Mouse (Mus musculus) lung, postnatal 0 days (tissue): ENCODE results near the gene Fam76b. TPM values are rescaled to one million over a fixed set of nuclear protein-coding genes. Genes with fewer than 3 reads are reported as not detected.

ENCODE experiments used
- ATAC-seq: fragments of 200-750 bp; cut with Nextera tagmentation; 2 replicates; pipeline ENCODE4 v1.8.0; 2017; ENCODE audit warnings: moderate library complexity
- DNase-seq: peaks from one replicate; pipeline ENCODE4 v3.0.0-alpha.2; 2016; ENCODE audit warnings: low spot score
- H3K27ac ChIP-seq: fragments of 300-500 bp; sonication (generic); 2 replicates; pipeline ENCODE4 v1.5.1; 2014; ENCODE audit warnings: antibody characterized with exemption, mild to moderate bottlenecking, low read length, mixed read lengths
- H3K27me3 ChIP-seq: fragments of 300-500 bp; sonication (generic); replicated peaks from 2 replicates; pipeline ENCODE4 v1.6.1; 2014; ENCODE audit warnings: low read length, mixed read lengths; ENCODE audit not compliant: insufficient read depth
- H3K36me3 ChIP-seq: fragments of 300-500 bp; sonication (generic); 2 replicates; pipeline ENCODE4 v1.6.1; 2014; ENCODE audit warnings: low read length, mixed read lengths; ENCODE audit not compliant: insufficient read depth
- H3K4me1 ChIP-seq: fragments of 300-500 bp; sonication (generic); 2 replicates; pipeline ENCODE4 v1.6.1; 2014; ENCODE audit warnings: antibody characterized with exemption, low read depth, low read length, mixed read lengths; ENCODE audit not compliant: insufficient read depth
- H3K4me2 ChIP-seq: fragments of 300-500 bp; sonication (generic); replicated peaks from 2 replicates; pipeline ENCODE4 v1.6.1; 2014; ENCODE audit warnings: low read depth, mild to moderate bottlenecking, low read length, moderate library complexity, mixed read lengths
- H3K4me3 ChIP-seq: fragments of 300-500 bp; sonication (generic); 2 replicates; pipeline ENCODE4 v1.5.1; 2014; ENCODE audit warnings: low read depth, low read length
- H3K9ac ChIP-seq: fragments of 300-500 bp; sonication (generic); replicated peaks from 2 replicates; pipeline ENCODE4 v1.6.1; 2014; ENCODE audit warnings: low read depth, mild to moderate bottlenecking
- H3K9me3 ChIP-seq: fragments of 300-500 bp; sonication (generic); 2 replicates; pipeline ENCODE4 v1.6.1; 2016; ENCODE audit warnings: low read length, mixed read lengths
- CTCF ChIP-seq: IDR thresholded peaks from 2 replicates; pipeline ENCODE4 v1.5.1; 2016; ENCODE audit warnings: antibody characterized with exemption, mild to moderate bottlenecking
- EP300 ChIP-seq: IDR thresholded peaks from 2 replicates; pipeline ENCODE4 v1.6.1; 2016; ENCODE audit warnings: antibody characterized with exemption, mild to moderate bottlenecking, control low read depth
- WGBS: fragments of 180-500 bp; shearing (Covaris S2); extraction: QIAGEN DNeasy Blood & Tissue Kit; methylation state at CpG from one replicate; pipeline ENCODE4 v1.1.7; 2014; 5-methylcytosine and 5-hydroxymethylcytosine counted together
- polyA plus RNA-seq: library from polyadenylated mRNA; unstranded; fragments of >200 nt; fragmentation: Nextera tagmentation; extraction: Ambion mirVana; gene quantifications from 2 replicates; pipeline ENCODE4 v1.2.1, GENCODE M21; 2015

The Fam76b gene
- polyA plus RNA-seq, 1 experiment from 2014 or later = 17.7 TPM

- Histone ChIP-seq H3K9ac (no peak overlapping the region), H3K36me3 (no peaks in the 10 kb centered on the region), H3K27me3 (no peaks in the 10 kb centered on the region), H3K4me1 (no peaks in the 10 kb centered on the region), H3K4me3 (no peak overlapping the region), H3K9me3 (no peaks in the 10 kb centered on the region), H3K4me2 (no peak overlapping the region), H3K27ac (no peak overlapping the region)
- DNase-seq (no peak), ATAC-seq (no peak)
- 39% methylated on average over 3 of the region's 3 CpGs for WGBS
- TF ChIP-seq CTCF = no peak
- TF ChIP-seq EP300 = no peak
Observed at GRCm38 (mm10) chr9:13853876-13854275, 26.4 kb downstream of the Fam76b start.

- Histone ChIP-seq H3K4me1 (no peaks in the 10 kb centered on the region), H3K27me3 (no peaks in the 10 kb centered on the region), H3K36me3 (no peaks in the 10 kb centered on the region), H3K4me3 (no peak overlapping the region), H3K9ac (no peak overlapping the region), H3K4me2 (no peak overlapping the region), H3K27ac (no peak overlapping the region), H3K9me3 (no peaks in the 10 kb centered on the region)
- DNase-seq (no peak), ATAC-seq (no peak)
- TF ChIP-seq EP300 (no peak), CTCF (no peak)
- 56% methylated on average over 1 of the region's 1 CpGs for WGBS
Observed at GRCm38 (mm10) chr9:13856247-13856646, 28.7 kb downstream of the Fam76b start.

GRCm38 (mm10) chr9:13856777-13857176 lies 29.3 kb downstream of the Fam76b start:
- no peak overlapping the region for H3K4me2 ChIP-seq
- TF ChIP-seq EP300 (no peak), CTCF (no peak)
- DNase-seq (no peak), ATAC-seq (no peak)
- H3K9ac ChIP-seq = no peak overlapping the region
- no peaks in the 10 kb centered on the region for H3K9me3 ChIP-seq
- H3K27me3 ChIP-seq = no peaks in the 10 kb centered on the region
- no peak overlapping the region for H3K27ac ChIP-seq
- H3K4me1 ChIP-seq = no peaks in the 10 kb centered on the region
- H3K4me3 ChIP-seq = no peak overlapping the region
- 68% methylated on average over 4 of the region's 4 CpGs for WGBS
- no peaks in the 10 kb centered on the region for H3K36me3 ChIP-seq

GRCm38 (mm10) chr9:13867646-13868045 lies 40.1 kb downstream of the Fam76b start:
- Histone ChIP-seq H3K4me1 (no peaks in the 10 kb centered on the region), H3K9me3 (no peaks in the 10 kb centered on the region), H3K36me3 (no peaks in the 10 kb centered on the region), H3K9ac (no peak overlapping the region), H3K27me3 (no peaks in the 10 kb centered on the region), H3K27ac (no peak overlapping the region), H3K4me3 (no peak overlapping the region), H3K4me2 (no peak overlapping the region)
- no peak for TF ChIP-seq EP300
- no peak for TF ChIP-seq CTCF
- 57% methylated on average over 2 of the region's 2 CpGs for WGBS
- ATAC-seq (no peak), DNase-seq (no peak)

- Histone ChIP-seq H3K9ac (no peak overlapping the region), H3K9me3 (no peaks in the 10 kb centered on the region), H3K27ac (no peak overlapping the region), H3K4me3 (no peak overlapping the region), H3K36me3 (no peaks in the 10 kb centered on the region), H3K27me3 (no peaks in the 10 kb centered on the region), H3K4me2 (no peak overlapping the region), H3K4me1 (no peaks in the 10 kb centered on the region)
- ATAC-seq (no peak), DNase-seq (no peak)
- 84% methylated on average over 7 of the region's 7 CpGs for whole genome bisulfite sequencing
- TF ChIP-seq EP300 = no peak
- TF ChIP-seq CTCF = no peak
Observed at GRCm38 (mm10) chr9:13871631-13872030, 44.1 kb downstream of the Fam76b start.

GRCm38 (mm10) chr9:13874359-13874758 lies 46.8 kb downstream of the Fam76b start:
- DNase-seq (no peak), ATAC-seq (no peak)
- no peaks in the 10 kb centered on the region for H3K9me3 ChIP-seq
- H3K4me2 ChIP-seq = no peak overlapping the region
- no peaks in the 10 kb centered on the region for H3K27me3 ChIP-seq
- no peaks in the 10 kb centered on the region for H3K4me1 ChIP-seq
- no peak overlapping the region for H3K4me3 ChIP-seq
- TF ChIP-seq EP300 (no peak), CTCF (peak; percentile 54)
- WGBS = 28% methylated on average over 2 of the region's 2 CpGs
- no peak overlapping the region for H3K9ac ChIP-seq
- H3K36me3 ChIP-seq = no peaks in the 10 kb centered on the region
- no peak overlapping the region for H3K27ac ChIP-seq

- ATAC-seq = no peak
- Histone ChIP-seq H3K27me3 (no peaks in the 10 kb centered on the region), H3K4me1 (no peaks in the 10 kb centered on the region), H3K4me3 (no peak overlapping the region), H3K4me2 (no peak overlapping the region), H3K9ac (no peak overlapping the region), H3K27ac (no peak overlapping the region), H3K36me3 (no peaks in the 10 kb centered on the region), H3K9me3 (no peaks in the 10 kb centered on the region)
- 24% methylated on average over 2 of the region's 2 CpGs for WGBS
- DNase-seq = no peak
- TF ChIP-seq CTCF (no peak), EP300 (no peak)
Observed at GRCm38 (mm10) chr9:13875340-13875739, 47.8 kb downstream of the Fam76b start.
